Mouse (Mus musculus): ENCODE measurements around the gene Asb13.

Gene Asb13

DNA sequence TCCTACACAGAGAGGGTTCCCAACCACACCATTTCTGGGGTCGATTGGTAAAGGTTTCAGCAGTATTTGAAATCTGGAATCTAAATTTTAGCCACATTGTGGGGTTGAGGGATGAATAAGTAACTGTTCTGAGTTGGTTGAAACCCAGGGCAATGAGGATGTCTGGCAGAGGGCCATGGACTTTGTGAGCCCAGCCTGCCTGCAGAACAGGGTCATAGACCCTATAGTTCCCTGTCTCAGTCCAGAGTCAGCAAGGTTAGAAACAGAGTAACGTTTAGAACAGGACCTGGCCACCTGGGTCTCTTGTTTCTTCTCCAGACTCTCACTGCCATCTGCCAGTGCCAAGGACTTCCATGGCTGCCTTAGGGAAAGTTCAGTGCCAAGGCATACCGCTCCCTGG is 30.4 kb downstream of the Asb13 start:
- no peak for ATAC-seq (ENCODE audit: low TSS enrichment)

DNA sequence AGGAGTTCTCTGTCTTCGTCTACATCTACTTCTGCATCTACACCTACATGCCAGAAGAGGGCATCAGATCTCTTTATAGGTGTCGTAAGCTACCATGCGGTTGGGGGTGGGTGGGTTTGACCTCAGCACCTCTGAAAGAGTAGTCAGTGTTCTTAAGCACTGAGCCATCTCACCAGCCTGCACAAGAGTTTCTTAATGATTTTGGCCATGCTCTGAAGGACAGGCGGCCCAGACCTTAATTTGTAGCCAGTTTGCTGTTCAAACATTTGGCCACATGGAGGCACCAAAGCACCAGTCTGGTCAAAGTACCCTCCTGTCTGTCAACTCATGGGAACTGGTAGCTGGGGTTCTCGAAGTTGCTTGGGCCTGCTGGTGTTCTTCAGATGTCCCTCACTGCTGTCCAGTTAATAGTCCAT is 31.5 kb downstream of the Asb13 start:
- ATAC-seq (ENCODE audit: low TSS enrichment): peak; percentile 90

GRCm38 (mm10) chr13:3667288-3667873 is 33.5 kb downstream of the Asb13 start:
- no peak for ATAC-seq (ENCODE audit: low TSS enrichment)

- ATAC-seq (ENCODE audit: low TSS enrichment): no peak
Measured at GRCm38 (mm10) chr13:3668068-3668467, 34.2 kb downstream of the Asb13 start.

DNA sequence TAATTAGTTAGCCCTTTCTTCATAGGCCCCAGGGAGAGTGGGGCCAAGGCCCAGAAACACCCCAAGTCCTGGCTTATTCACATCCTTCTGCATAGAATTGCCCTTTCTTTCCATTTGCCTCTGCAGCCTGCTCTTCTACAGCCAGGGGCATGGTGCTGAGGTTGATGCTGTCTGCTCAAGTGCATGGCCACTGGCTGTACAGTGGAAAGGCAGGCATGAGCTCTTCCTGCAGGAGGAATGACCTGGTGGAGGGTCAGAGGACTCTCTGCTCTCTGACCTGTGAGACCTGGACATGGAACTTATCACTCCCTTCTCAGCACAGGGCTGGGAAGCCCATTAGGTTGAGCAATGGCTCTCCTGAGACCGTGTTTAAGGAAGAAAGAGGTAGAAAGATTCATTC is 35.8 kb downstream of the Asb13 start:
- ATAC-seq (ENCODE audit: low TSS enrichment): no peak

DNA sequence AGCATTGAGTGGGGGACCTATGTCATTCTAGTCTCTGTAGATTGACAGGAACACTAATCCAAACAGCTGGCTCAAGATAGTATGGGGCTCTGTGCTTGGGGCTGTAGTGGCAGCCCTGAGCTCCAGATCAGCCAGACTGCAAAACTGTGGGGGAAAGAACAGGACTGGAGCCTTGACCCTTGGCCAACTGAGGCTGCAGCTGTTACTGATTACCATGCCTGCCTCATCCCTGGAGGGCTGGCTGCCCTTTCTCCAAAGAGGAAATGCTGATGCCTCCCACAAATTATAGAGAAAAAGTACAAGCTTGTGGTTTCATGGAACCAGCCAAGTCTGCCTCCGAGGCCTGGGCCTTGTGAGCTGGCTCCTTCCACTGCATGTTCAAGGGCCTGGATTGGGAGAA is 36.2 kb downstream of the Asb13 start:
- no peak for ATAC-seq (ENCODE audit: low TSS enrichment)

- no peak for ATAC-seq (ENCODE audit: low TSS enrichment)
Measured at GRCm38 (mm10) chr13:3673151-3673550, 39.3 kb downstream of the Asb13 start.

GRCm38 (mm10) chr13:3673622-3674021 is 39.8 kb downstream of the Asb13 start:
- no peak for ATAC-seq (ENCODE audit: low TSS enrichment)

DNA sequence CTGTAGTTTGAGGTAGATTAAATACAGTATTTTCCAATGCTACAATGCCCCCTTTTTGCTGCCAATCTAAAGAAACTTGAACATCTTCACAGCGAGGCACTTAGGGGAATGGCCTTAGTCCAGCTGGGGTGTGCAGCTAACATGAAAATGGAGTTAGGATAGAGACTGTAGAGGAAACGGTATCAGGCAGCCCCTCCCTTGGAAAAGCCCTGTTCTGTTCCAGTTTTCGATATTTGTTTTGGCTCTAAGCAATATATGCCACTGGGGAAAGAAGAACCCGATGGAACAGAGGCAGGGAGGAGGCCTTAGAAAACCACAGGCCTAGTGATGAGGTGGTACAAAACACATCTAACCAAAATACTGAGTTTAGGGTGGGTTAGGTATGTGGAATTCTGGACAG is 42.0 kb downstream of the Asb13 start:
- no peak for ATAC-seq (ENCODE audit: low TSS enrichment)

DNA sequence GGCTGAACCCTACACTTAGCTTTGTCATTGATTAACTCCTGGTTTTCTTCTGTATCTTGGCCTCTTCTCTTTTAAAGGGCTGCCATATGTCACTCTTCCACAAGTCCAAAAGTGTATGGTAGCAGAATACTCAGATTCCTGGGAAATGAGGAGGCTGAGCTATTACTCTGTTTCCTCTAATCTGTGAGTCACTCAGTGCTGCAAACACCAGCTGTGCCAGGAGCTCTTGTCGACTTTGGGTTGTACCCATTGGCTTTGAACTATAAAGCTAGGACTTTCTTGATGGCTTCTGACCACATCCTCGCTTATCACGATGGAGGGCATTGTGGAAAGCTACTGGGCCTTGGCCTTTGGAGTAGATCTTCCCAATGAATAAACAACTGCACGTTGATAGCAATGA is 45.3 kb downstream of the Asb13 start:
- no peak; the same call in 1 of the 2 replicates for ATAC-seq (ENCODE audit: low TSS enrichment)

DNA sequence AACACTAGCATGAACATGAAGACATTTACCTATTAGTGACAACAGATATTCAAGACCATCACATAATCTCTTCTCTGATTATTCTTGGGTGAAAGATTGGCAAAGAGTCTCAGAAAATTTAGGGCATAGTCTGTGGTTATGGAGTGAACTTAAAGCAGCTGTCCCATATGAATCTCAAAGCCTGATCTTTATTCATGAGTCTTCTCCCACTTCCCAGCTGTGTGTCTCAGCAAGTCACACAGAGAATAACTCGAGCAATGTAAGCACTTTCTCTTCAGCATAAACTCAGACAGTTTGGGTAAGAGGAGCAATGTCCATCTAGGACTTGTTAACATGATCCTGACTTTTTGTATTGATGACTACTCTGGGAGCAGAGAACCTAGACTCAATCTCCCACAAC is 52.5 kb downstream of the Asb13 start:
- peak; percentile 100 for ATAC-seq (ENCODE audit: low TSS enrichment)

GRCm38 (mm10) chr13:3694599-3695343 is 60.9 kb downstream of the Asb13 start:
- ATAC-seq (ENCODE audit: low TSS enrichment): 0 out of 2 replicates have a peak, but pooled peaks have one; percentile 20

- ATAC-seq (ENCODE audit: low TSS enrichment): peak; percentile 98
Measured at GRCm38 (mm10) chr13:3696977-3697735, 63.3 kb downstream of the Asb13 start.

DNA sequence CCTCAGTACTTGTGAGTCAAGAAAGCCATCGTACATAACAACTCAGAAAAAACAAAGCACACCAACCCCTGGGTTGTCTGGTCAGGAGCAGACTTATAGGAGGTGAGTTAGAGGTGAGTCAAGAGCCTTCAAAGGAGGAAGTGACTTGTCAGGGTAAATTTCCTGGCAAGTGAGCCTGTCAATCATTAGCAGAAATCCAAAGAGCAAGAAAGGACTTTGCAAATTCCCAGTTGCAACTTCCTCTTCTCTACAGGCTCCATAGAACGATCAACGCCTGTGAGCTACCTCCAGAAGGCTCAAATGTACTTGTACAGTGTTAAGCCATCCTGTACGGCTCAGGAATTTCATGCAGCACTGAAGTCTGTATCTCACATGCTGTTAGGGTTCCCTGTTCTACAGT is 66.9 kb downstream of the Asb13 start:
- ATAC-seq (ENCODE audit: low TSS enrichment): no peak

Data from frontal cortex, adult (tissue).